Mouse (Mus musculus) small intestine, adult 2 months (tissue): ENCODE measurements at regions not wholly inside any gene's neighbourhood (a gene's known extent, or its start where the extent isn't known, plus 50 kb on each side); places are given as distances from the start of the nearest gene placed in this dataset.
"Not testable (repeated sequence)": the region's sequence is repeated elsewhere in the genome, so short reads cannot be mapped to it uniquely, and the experiment has no call there.

ENCODE experiments used
- CTCF ChIP-seq: fragments of 200-500 bp; IDR thresholded peaks from 2 replicates; pipeline ENCODE4 v1.5.1; 2012; ENCODE audit warnings: low read depth, mild to moderate bottlenecking, control low read depth, inconsistent platforms, low read length, moderate library complexity, mixed read lengths; ENCODE audit not compliant: insufficient replicate concordance, insufficient read length; ENCODE audit errors: extremely low read depth
- POLR2A ChIP-seq: fragments of 200-500 bp; IDR thresholded peaks from 2 replicates; pipeline ENCODE4 v1.6.1; 2012; ENCODE audit warnings: low read depth, mild to moderate bottlenecking, control low read depth, inconsistent platforms, low read length, moderate library complexity

GRCm38 (mm10) chr4:81593431-81593830 lies 150.8 kb upstream of the Mpdz start:
- TF ChIP-seq POLR2A, CTCF: not testable (repeated sequence)
